Mouse (Mus musculus) myocyte (in vitro differentiated cells): ENCODE results near the gene Vps13d. TPM values are rescaled to one million over a fixed set of nuclear protein-coding genes. Genes with fewer than 3 reads are reported as not detected.

Experiments
- H3K27me3 ChIP-seq: one replicate; pipeline ENCODE4 v1.6.1; 2011; ENCODE audit not compliant: control insufficient read depth, insufficient read depth, insufficient read length
- H3K36me3 ChIP-seq: one replicate; pipeline ENCODE4 v1.6.1; 2011; ENCODE audit not compliant: control insufficient read depth, insufficient read depth
- H3K4me2 ChIP-seq: one replicate; pipeline ENCODE4 v1.6.1; 2011; ENCODE audit warnings: low read depth, control low read depth
- H3K4me3 ChIP-seq: one replicate; pipeline ENCODE4 v1.5.1; 2011; ENCODE audit warnings: mild to moderate bottlenecking, control low read depth, moderate library complexity
- H3K79me2 ChIP-seq: one replicate; pipeline ENCODE4 v1.6.1; 2011; ENCODE audit not compliant: control insufficient read depth, insufficient read depth
- H3ac ChIP-seq: one replicate; pipeline ENCODE4 v1.6.1; 2011; ENCODE audit not compliant: control insufficient read depth, insufficient read length
- CEBPB ChIP-seq: IDR thresholded peaks from 2 replicates; pipeline ENCODE4 v1.6.1; 2011; ENCODE audit warnings: mild to moderate bottlenecking, moderate library complexity; ENCODE audit not compliant: poor library complexity, insufficient read depth, severe bottlenecking
- E2F4 ChIP-seq: IDR thresholded peaks from one replicate; pipeline ENCODE4 v1.6.1; 2011; ENCODE audit warnings: mild to moderate bottlenecking, control low read depth, moderate library complexity; ENCODE audit not compliant: insufficient read depth
- MAX ChIP-seq: IDR thresholded peaks from one replicate; pipeline ENCODE4 v1.6.1; 2011; ENCODE audit warnings: low read depth, mild to moderate bottlenecking, control low read depth
- MYOD1 ChIP-seq, 3 experiments: IDR thresholded peaks; one replicate each; pipeline ENCODE4 v1.6.1; 2011; ENCODE audit warnings: control low read depth in 2 of 3, low read depth in 2 of 3, mild to moderate bottlenecking in 2 of 3, moderate library complexity in 1 of 3; ENCODE audit not compliant: insufficient read length in 2 of 3, control insufficient read depth in 1 of 3
- MYOG ChIP-seq, 3 experiments: IDR thresholded peaks; one replicate each; pipeline ENCODE4 v1.6.1; 2011; ENCODE audit warnings: control low read depth in 2 of 3, low read depth in 2 of 3, mild to moderate bottlenecking in 2 of 3; ENCODE audit not compliant: insufficient read length in 2 of 3, control insufficient read depth in 1 of 3, insufficient read depth in 1 of 3
- POLR2A ChIP-seq: IDR thresholded peaks from one replicate; pipeline ENCODE4 v1.6.1; 2011; ENCODE audit warnings: low read depth, mild to moderate bottlenecking, control low read depth, moderate library complexity; ENCODE audit not compliant: insufficient read length
- POLR2AphosphoS2 ChIP-seq: IDR thresholded peaks from one replicate; pipeline ENCODE4 v1.6.1; 2011; ENCODE audit warnings: low read depth, control low read depth; ENCODE audit not compliant: insufficient read length
- REST ChIP-seq: IDR thresholded peaks from one replicate; pipeline ENCODE4 v1.6.1; 2011; ENCODE audit warnings: mild to moderate bottlenecking, control low read depth, moderate library complexity; ENCODE audit not compliant: insufficient read depth, insufficient read length
- SRF ChIP-seq: IDR thresholded peaks from one replicate; pipeline ENCODE4 v1.6.1; 2011; ENCODE audit warnings: low read depth; ENCODE audit not compliant: control insufficient read depth, insufficient read length
- TCF12 ChIP-seq: IDR thresholded peaks from one replicate; pipeline ENCODE4 v1.6.1; 2011; ENCODE audit warnings: mild to moderate bottlenecking, control low read depth; ENCODE audit not compliant: poor library complexity, insufficient read depth, severe bottlenecking
- TCF3 ChIP-seq: IDR thresholded peaks from one replicate; pipeline ENCODE4 v1.6.1; 2011; ENCODE audit warnings: low read depth, control low read depth; ENCODE audit not compliant: insufficient read length
- USF1 ChIP-seq: IDR thresholded peaks from one replicate; pipeline ENCODE4 v1.6.1; 2011; ENCODE audit warnings: low read depth, mild to moderate bottlenecking, control low read depth, moderate library complexity
- polyA plus RNA-seq: library from polyadenylated mRNA; unstranded; fragments of >200 nt; fragmentation: generic; extraction: Trizol; gene quantifications from one replicate; pipeline ENCODE4 v1.2.1, GENCODE M21; 2012; ENCODE audit warnings: missing spikeins

The Vps13d gene
- polyA plus RNA-seq, 1 experiment, result 20.0 TPM

DNA sequence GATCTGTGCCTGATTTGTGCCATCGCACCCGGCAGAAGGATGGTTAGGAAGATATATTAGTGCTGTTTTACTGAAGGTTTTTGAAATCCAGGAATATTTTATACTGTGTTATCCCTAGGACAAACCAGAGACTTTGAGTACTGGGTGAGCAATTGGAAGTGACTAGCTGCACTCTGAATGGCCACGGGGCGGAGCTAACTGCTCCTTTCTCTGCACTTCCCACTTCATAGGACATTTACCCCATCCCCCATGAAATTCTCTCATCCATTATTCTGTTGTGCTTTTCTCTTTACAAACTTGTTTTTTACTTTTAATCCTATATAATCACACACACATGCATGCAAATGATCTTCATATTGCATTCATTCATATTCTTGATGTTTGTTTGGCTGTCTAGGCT lies 1.8 kb upstream of the Vps13d start:
- Histone ChIP-seq H3K4me2 (no peak overlapping the region), H3K27me3 (no peaks in the 10 kb centered on the region), H3K79me2 (peaks cover 28% of the 10 kb centered on the region), H3K4me3 (no peak overlapping the region), H3ac (no peak overlapping the region), H3K36me3 (no peaks in the 10 kb centered on the region)
- TF ChIP-seq TCF12 (no peak), POLR2AphosphoS2 (no peak), MYOD1 (IDR thresholded peaks at IDR 0.05; ENCODE audit: control insufficient read depth in 1 of 3, insufficient read length in 2 of 3, low read depth in 2 of 3) (no peak), CEBPB (no peak), USF1 (no peak), POLR2A (no peak), E2F4 (no peak), TCF3 (no peak), REST (no peak), SRF (no peak)

DNA sequence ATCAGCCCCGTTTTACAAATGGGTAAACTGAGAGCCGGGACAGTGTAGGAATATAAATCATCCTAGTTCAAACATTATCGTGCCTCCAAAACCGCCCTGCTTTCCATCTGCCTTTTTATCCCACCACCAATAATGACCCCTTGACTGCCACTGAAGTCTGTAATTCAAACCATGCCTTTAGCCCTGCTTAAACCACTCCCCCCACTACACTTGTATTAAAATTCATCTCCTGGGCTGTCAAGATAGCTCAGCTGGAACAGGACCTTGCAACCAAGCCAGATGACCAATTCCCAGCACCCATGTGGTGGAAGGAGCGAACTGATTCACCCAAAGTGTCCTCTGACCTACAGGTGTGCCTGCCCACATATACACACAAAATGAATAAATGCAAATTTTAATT lies 367 bp upstream of the Vps13d start:
- H3K4me3 ChIP-seq, result peak overlapping the region; percentile 97
- no peak overlapping the region for H3K4me2 ChIP-seq
- peaks cover 42% of the 10 kb centered on the region for H3K79me2 ChIP-seq
- H3ac ChIP-seq, result peak overlapping the region; percentile 65
- peaks cover 6% of the 10 kb centered on the region for H3K36me3 ChIP-seq
- TF ChIP-seq SRF (no peak), TCF3 (no peak), USF1 (no peak), MYOG (IDR thresholded peaks at IDR 0.05; ENCODE audit: control insufficient read depth in 1 of 3, insufficient read depth in 1 of 3, insufficient read length in 2 of 3, low read depth in 2 of 3) (no peak), POLR2AphosphoS2 (no peak), POLR2A (no peak)
- H3K27me3 ChIP-seq, result no peaks in the 10 kb centered on the region

DNA sequence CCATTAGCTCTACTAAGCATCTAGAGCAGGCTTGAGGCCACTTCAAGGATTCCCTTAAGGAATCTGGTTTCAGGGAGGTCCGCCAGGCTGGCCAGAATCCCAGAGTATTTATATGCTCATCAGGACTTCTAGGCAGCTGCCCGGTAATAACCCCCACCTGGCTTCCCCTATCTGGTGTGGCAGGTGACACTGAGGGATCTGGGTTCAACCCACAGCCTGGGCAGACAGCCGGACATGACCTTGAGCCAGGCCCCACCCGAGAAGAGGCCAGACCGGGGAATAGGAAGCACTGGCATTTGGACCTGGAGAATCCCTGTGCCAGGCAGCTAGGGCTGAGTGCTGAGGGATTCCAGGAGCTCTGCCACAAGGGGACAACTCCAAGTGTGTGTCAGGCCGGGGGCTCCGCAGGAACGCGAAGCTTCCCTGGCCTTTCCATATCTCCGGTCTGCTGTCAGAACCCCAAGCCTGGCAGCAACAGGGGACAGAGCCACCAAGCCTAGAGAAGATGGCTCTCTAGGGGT lies 754 bp downstream of the Vps13d start:
- peak overlapping the region; percentile 97 for H3K4me3 ChIP-seq
- H3K4me2 ChIP-seq, result peak overlapping the region; percentile 96
- TF ChIP-seq CEBPB (no peak), POLR2A (peak; percentile 45), MYOD1 (IDR thresholded peaks at IDR 0.05; ENCODE audit: control insufficient read depth in 1 of 3, insufficient read length in 2 of 3, low read depth in 2 of 3) (peak; percentile 65 to 87 (median 82)), MYOG (IDR thresholded peaks at IDR 0.05; ENCODE audit: control insufficient read depth in 1 of 3, insufficient read depth in 1 of 3, insufficient read length in 2 of 3, low read depth in 2 of 3) (peak; percentile 70 to 86 (median 85)), USF1 (no peak), REST (no peak), TCF12 (peak; percentile 74), SRF (no peak)
- peaks cover 44% of the 10 kb centered on the region for H3K79me2 ChIP-seq
- H3K27me3 ChIP-seq, result no peaks in the 10 kb centered on the region
- H3ac ChIP-seq, result peak overlapping the region; percentile 65
- peaks cover 6% of the 10 kb centered on the region for H3K36me3 ChIP-seq

DNA sequence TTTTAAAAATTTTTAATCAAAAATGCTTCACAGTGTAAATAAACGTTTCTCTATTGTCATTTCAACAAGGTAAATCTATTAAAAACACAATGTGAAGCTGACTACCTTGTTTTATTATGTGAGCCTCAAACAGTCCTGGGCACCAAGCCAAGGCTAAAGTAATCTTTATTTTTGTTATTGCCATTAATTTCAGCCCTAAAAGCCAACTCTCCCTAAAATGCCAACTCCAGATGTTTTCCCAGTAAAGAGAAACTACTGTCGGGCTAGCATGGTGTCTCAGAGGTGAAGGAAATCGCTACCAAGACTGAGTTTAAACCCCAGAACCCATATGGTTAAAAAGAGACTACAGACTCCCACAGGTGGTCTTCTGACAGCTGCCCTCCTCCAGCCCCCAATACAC lies 1.4 kb downstream of the Vps13d start:
- Histone ChIP-seq H3K4me3 (peak overlapping the region; percentile 97), H3K4me2 (peak overlapping the region; percentile 96), H3K79me2 (peaks cover 50% of the 10 kb centered on the region), H3K27me3 (no peaks in the 10 kb centered on the region), H3ac (peak overlapping the region; percentile 65), H3K36me3 (peaks cover 6% of the 10 kb centered on the region)
- no peak for TF ChIP-seq USF1
- TF ChIP-seq TCF12, result no peak
- no peak for TF ChIP-seq MAX
- no peak for TF ChIP-seq POLR2AphosphoS2
- no peak for TF ChIP-seq E2F4
- no peak for TF ChIP-seq MYOD1 (IDR thresholded peaks at IDR 0.05; ENCODE audit: control insufficient read depth in 1 of 3, insufficient read length in 2 of 3, low read depth in 2 of 3)
- no peak for TF ChIP-seq CEBPB
- no peak for TF ChIP-seq POLR2A
- no peak for TF ChIP-seq TCF3
- no peak for TF ChIP-seq MYOG (IDR thresholded peaks at IDR 0.05; ENCODE audit: control insufficient read depth in 1 of 3, insufficient read depth in 1 of 3, insufficient read length in 2 of 3, low read depth in 2 of 3)
- no peak for TF ChIP-seq SRF
- no peak for TF ChIP-seq REST

DNA sequence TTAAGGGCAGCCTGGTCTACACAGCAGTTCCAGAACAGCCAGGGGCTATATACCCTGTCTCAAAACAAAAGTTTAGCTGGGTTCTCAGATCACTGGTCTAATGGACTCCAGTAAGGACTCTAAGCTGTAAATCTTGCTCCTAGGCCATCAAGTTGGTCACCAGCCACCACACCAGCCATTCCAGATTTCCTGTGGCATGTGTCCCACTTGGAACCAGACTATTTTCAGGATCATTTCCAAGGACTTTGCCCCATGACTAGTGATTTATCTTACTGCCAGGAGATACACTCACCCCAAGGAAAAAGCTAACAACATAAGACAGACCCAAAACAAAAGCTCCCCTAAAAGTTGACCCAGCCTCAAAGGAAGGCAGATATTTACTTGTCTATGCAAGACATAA lies 2.1 kb downstream of the Vps13d start:
- Histone ChIP-seq H3K4me3 (no peak overlapping the region), H3ac (no peak overlapping the region), H3K27me3 (no peaks in the 10 kb centered on the region), H3K36me3 (peaks cover 6% of the 10 kb centered on the region), H3K4me2 (peak overlapping the region; percentile 96), H3K79me2 (peaks cover 54% of the 10 kb centered on the region)
- TF ChIP-seq SRF, result no peak
- TF ChIP-seq CEBPB, result no peak
- no peak for TF ChIP-seq REST
- no peak for TF ChIP-seq TCF3
- no peak for TF ChIP-seq MAX
- TF ChIP-seq MYOD1 (IDR thresholded peaks at IDR 0.05; ENCODE audit: control insufficient read depth in 1 of 3, insufficient read length in 2 of 3, low read depth in 2 of 3), result no peak
- no peak for TF ChIP-seq E2F4
- no peak for TF ChIP-seq MYOG (IDR thresholded peaks at IDR 0.05; ENCODE audit: control insufficient read depth in 1 of 3, insufficient read depth in 1 of 3, insufficient read length in 2 of 3, low read depth in 2 of 3)
